Mouse (Mus musculus) cerebellum, postnatal 25 days (tissue): ENCODE data around the gene Gen1.

Experiments
- DNase-seq, 2 experiments: peaks; one replicate each; pipeline ENCODE4 v3.0.0; 2021; ENCODE audit warnings: mixed read lengths in 2 of 2

Gen1 gene

GRCm38 (mm10) chr12:11222566-11222965, 43.0 kb downstream of the Gen1 start:
- DNase-seq, result no peak

- no peak for DNase-seq
Observed at GRCm38 (mm10) chr12:11221524-11222330, 43.9 kb downstream of the Gen1 start.

- DNase-seq, result no peak
Observed at GRCm38 (mm10) chr12:11217726-11218250, 47.8 kb downstream of the Gen1 start.

GRCm38 (mm10) chr12:11216454-11216853, 49.1 kb downstream of the Gen1 start:
- DNase-seq, result no peak

GRCm38 (mm10) chr12:11215555-11215954, 50.0 kb downstream of the Gen1 start:
- DNase-seq, result no peak

DNA sequence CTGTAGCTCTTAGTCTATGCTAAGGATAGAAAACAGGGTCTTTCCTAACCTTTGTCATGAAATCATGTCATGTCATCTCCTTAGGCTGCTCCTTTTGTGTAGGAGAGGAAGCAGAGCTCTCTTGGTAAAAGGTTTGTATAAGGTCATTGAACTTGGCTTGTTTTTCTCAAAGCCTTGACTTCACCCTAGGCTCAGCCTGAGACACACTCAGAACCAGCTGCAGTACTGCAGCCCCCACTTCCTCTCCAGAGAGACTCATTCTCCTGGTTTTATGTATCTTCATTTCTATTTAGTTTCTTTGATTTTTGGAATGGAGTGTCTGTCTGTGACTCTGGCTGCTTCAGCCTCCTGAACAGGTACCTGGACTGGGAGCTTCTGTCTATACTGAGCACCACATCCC, 50.8 kb downstream of the Gen1 start:
- DNase-seq, result no peak

DNA sequence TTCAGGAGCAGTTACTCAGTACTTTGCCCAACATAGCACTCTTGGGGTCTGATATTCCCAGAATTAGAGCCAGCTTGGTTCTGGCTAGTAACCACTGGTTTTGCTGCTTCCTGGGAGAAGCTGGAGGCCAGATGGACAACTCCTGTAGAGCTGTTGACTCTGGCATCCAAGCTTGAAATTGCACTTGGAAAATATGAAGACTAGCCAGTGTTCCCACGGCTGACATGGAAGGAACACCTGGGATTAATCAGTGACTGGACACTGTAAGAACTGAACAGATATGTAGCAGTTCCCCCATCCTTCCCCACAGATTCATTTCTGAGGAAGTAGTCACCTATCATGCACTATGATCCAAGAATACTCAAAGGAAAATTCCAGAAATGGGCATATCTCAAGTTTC, 52.7 kb downstream of the Gen1 start:
- no peak for DNase-seq

DNA sequence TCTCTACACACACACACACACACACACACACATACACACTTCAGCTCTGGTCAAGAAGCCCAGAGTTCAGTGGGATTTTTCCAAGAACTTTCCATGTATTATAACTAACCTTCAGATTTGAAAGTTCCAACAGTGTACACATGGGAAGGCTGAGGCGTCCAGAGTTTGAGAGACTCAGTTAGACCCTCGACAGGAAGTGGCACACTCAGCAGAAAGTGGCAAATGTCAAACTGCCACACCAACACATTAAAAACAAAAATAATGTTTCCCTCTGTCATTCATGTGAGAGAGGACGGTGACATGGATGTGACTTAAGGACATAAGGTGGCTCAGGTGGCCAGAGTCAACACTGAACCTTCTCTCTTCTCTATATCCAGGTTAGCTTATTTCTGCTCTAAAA, 55.2 kb downstream of the Gen1 start:
- DNase-seq, result no peak

- no peak for DNase-seq
Observed at GRCm38 (mm10) chr12:11209636-11210035, 56.0 kb downstream of the Gen1 start.

- DNase-seq, result no peak
Observed at GRCm38 (mm10) chr12:11208872-11209271, 56.7 kb downstream of the Gen1 start, which contains the start of gene Msgn1. TSS of gene Msgn1 (minus strand) at chr12:11208972.

GRCm38 (mm10) chr12:11206321-11206720, 59.3 kb downstream of the Gen1 start:
- no peak for DNase-seq

GRCm38 (mm10) chr12:11203694-11204665, 61.6 kb downstream of the Gen1 start:
- peak; percentile 62 to 69 for DNase-seq

DNA sequence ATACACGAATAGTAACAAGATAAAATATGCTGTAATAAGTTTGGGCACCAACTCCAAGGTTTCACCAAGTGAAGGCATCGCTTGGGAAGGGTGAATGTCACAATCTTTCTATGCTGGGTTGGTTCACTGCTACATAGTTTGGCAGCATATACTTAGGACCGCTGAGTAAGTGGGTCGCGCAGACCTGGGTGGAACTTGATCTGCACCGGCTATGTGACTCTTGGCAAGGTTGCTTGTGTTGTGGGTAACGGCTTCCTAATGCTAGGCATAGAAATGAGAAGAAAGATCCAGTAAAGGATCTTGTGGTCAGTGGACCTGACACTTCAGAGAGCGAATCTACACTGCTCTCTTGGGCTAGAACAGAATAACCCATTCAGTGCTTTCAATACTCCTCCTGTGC, 63.1 kb downstream of the Gen1 start:
- DNase-seq, result no peak

GRCm38 (mm10) chr12:11200711-11201110, 64.9 kb downstream of the Gen1 start:
- no peak for DNase-seq

GRCm38 (mm10) chr12:11198551-11198950, 67.0 kb downstream of the Gen1 start:
- no peak for DNase-seq

GRCm38 (mm10) chr12:11198026-11198425, 67.6 kb downstream of the Gen1 start:
- DNase-seq, result no peak

DNA sequence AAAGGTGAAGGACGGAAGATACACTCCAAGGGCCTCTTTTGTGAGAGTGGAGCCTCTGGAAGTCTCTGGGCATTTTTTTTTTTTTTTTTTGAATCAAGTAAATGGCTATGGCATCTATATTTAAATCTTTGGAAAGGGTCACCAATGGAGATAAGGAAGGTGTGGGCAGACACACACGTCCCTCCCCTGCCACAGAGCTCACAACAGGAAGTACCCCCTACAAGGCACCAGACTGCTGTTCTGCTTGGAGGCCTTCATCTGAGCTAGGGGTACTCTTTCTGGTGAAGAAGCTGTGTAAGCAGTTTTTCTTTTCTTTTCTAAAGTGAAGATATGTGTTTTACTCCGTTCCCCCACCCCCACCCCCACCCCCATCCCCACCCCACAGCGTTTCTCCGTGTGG, 68.8 kb downstream of the Gen1 start:
- no peak for DNase-seq

GRCm38 (mm10) chr12:11196142-11196597, 69.4 kb downstream of the Gen1 start:
- peak; percentile 74 to 78 for DNase-seq

DNA sequence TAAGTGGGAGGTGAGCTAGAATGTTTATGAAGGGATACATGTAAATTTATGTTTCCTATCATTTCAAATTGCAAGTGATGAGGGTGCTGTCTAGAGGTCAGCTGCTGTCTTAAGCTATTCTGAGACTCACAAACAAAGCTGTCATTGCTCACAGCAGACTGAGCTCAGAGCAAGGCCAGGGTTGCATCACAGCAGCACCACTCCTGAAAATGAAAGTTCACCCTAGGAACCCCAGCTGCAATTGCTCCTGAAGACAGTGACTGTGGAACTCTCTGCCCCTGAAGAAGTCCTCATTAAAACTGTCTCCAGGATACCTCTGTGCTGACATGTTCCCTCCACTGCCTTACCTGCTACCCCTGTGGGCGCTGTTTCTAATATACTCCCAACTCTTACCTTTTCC, 70.6 kb downstream of the Gen1 start:
- no peak for DNase-seq
